Mouse (Mus musculus) stomach, embryonic 16.5 days (tissue): ENCODE measurements at regions not wholly inside any gene's neighbourhood (a gene's known extent, or its start where the extent isn't known, plus 50 kb on each side); places are given as distances from the start of the nearest gene placed in this dataset.

ENCODE experiments used
- ATAC-seq: fragments of 200-750 bp; cut with Nextera tagmentation; 2 replicates; pipeline ENCODE4 v1.8.0; 2017; ENCODE audit warnings: moderate number of reproducible peaks, moderate TSS enrichment; ENCODE audit not compliant: insufficient read depth, low FRiP score
- H3K27ac ChIP-seq: fragments of 300-500 bp; sonication (generic); 2 replicates; pipeline ENCODE4 v1.5.1; 2014; ENCODE audit warnings: low read length
- H3K27me3 ChIP-seq: fragments of 300-500 bp; sonication (generic); 2 replicates; pipeline ENCODE4 v1.6.1; 2014; ENCODE audit warnings: low read length, control low read depth, mixed read lengths; ENCODE audit not compliant: control insufficient read depth, insufficient read depth
- H3K36me3 ChIP-seq: fragments of 300-500 bp; sonication (generic); 2 replicates; pipeline ENCODE4 v1.6.1; 2014; ENCODE audit warnings: low read length; ENCODE audit not compliant: control insufficient read depth, insufficient read depth
- H3K4me1 ChIP-seq: fragments of 300-500 bp; sonication (generic); 2 replicates; pipeline ENCODE4 v1.6.1; 2014; ENCODE audit warnings: low read length, control low read depth, mixed read lengths; ENCODE audit not compliant: control insufficient read depth, insufficient read depth
- H3K4me2 ChIP-seq: fragments of 300-500 bp; sonication (generic); 2 replicates; pipeline ENCODE4 v1.6.1; 2014; ENCODE audit warnings: low read depth, low read length, mixed read lengths
- H3K4me3 ChIP-seq: fragments of 300-500 bp; sonication (generic); replicated peaks from 2 replicates; pipeline ENCODE4 v1.5.1; 2014; ENCODE audit warnings: mild to moderate bottlenecking, low read length
- H3K9ac ChIP-seq: fragments of 300-500 bp; sonication (generic); 2 replicates; pipeline ENCODE4 v1.6.1; 2014; ENCODE audit warnings: low read length
- H3K9me3 ChIP-seq: fragments of 300-500 bp; sonication (generic); replicated peaks from 2 replicates; pipeline ENCODE4 v1.6.1; 2016; ENCODE audit warnings: low read length, control low read depth; ENCODE audit not compliant: control insufficient read depth
- WGBS: fragments of 180-500 bp; shearing (Covaris S2); extraction: QIAGEN DNeasy Blood & Tissue Kit; methylation state at CpG from one replicate; pipeline ENCODE4 v1.1.7; 2014; 5-methylcytosine and 5-hydroxymethylcytosine counted together

DNA sequence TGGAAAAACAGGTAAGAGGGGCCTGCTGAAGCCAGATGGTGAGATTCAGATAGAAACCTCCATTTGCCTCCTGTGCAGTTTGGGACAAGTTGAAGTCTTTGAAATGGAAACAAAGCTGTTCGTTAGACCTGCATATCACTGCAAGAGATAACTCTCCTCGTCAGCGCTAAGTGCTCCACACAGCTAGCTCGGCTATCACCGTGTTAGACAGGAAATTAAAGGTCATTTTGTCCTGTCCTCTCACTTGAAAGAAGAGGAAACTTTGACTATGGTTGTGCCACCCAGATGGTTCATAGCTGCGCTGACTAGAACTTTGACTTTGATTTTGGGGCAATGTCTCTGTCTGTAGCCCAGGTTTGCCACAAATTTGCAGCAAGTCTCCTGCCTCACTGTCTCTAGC is 198.5 kb upstream of the Bcl6 start:
- H3K4me2 ChIP-seq, result no peak overlapping the region
- H3K9me3 ChIP-seq, result no peaks in the 10 kb centered on the region
- ATAC-seq, result no peak
- no peaks in the 10 kb centered on the region for H3K36me3 ChIP-seq
- H3K9ac ChIP-seq, result no peak overlapping the region
- no peak overlapping the region for H3K4me3 ChIP-seq
- no peaks in the 10 kb centered on the region for H3K27me3 ChIP-seq
- no peak overlapping the region for H3K27ac ChIP-seq
- WGBS, result 70% methylated on average over 6 of the region's 6 CpGs
- H3K4me1 ChIP-seq, result no peaks in the 10 kb centered on the region

- Histone ChIP-seq H3K4me3 (no peak overlapping the region), H3K9me3 (no peaks in the 10 kb centered on the region), H3K27ac (no peak overlapping the region), H3K4me1 (no peaks in the 10 kb centered on the region), H3K9ac (no peak overlapping the region), H3K36me3 (no peaks in the 10 kb centered on the region), H3K27me3 (no peaks in the 10 kb centered on the region), H3K4me2 (no peak overlapping the region)
- ATAC-seq, result no peak
- 67% methylated on average over 6 of the region's 6 CpGs for WGBS
Measured at GRCm38 (mm10) chr16:24185989-24186388, 197.3 kb upstream of the Bcl6 start.

- Histone ChIP-seq H3K36me3 (no peaks in the 10 kb centered on the region), H3K27me3 (no peaks in the 10 kb centered on the region), H3K4me2 (no peak overlapping the region), H3K4me1 (no peaks in the 10 kb centered on the region), H3K27ac (no peak overlapping the region), H3K9ac (no peak overlapping the region), H3K4me3 (no peak overlapping the region), H3K9me3 (no peaks in the 10 kb centered on the region)
- no peak for ATAC-seq
- 70% methylated on average over 4 of the region's 4 CpGs for WGBS
Measured at GRCm38 (mm10) chr16:24184846-24185245, 196.2 kb upstream of the Bcl6 start.

DNA sequence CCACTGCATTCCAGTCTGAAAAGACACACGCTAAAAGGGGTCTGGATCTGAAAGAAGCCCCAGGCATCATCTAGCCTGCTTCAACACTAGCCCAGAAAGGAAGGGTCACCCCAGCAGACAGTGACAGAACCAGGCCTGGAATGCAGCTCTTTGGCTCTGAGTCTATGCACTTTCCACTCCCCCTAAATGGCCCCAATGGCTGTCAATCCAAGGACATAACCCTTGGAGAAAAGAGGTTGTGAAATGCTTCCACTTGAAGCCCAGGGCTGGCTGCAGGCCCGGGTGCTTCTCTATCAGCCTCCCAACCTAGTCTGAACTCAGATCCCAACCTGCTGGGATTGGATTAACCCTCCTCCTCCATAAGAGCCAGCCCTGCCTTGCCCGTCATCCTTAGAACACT is 194.6 kb upstream of the Bcl6 start:
- Histone ChIP-seq H3K4me2 (no peak overlapping the region), H3K4me3 (no peak overlapping the region), H3K27ac (no peak overlapping the region), H3K36me3 (no peaks in the 10 kb centered on the region), H3K27me3 (no peaks in the 10 kb centered on the region), H3K9ac (no peak overlapping the region), H3K4me1 (no peaks in the 10 kb centered on the region), H3K9me3 (no peaks in the 10 kb centered on the region)
- 72% methylated on average over 3 of the region's 3 CpGs for WGBS
- no peak for ATAC-seq

GRCm38 (mm10) chr16:24181388-24181787 is 192.7 kb upstream of the Bcl6 start:
- Histone ChIP-seq H3K36me3 (no peaks in the 10 kb centered on the region), H3K27me3 (no peaks in the 10 kb centered on the region), H3K4me3 (no peak overlapping the region), H3K9me3 (no peaks in the 10 kb centered on the region), H3K9ac (no peak overlapping the region), H3K27ac (no peak overlapping the region), H3K4me1 (no peaks in the 10 kb centered on the region), H3K4me2 (no peak overlapping the region)
- no peak for ATAC-seq
- 88% methylated on average over 3 of the region's 3 CpGs for WGBS

DNA sequence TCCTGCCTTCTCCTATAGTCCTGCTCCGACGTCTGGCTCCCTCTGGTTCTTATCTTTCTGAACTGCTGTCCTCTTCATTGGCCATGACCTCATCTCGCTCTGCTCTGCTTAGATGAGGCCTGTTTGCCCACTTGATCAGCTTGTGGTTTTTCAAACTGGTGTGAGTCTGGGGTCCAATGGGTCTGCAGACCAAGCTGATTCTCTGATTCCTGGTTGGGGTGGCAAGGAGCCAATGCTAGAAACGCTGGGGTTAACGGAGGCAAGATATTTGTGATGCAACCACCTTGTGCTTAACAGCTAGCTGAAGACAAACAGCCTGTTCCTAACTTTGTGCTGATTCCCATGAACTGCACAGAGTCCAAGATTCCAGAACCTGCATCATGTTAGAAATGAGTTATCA is 192.0 kb upstream of the Bcl6 start:
- no peak overlapping the region for H3K4me3 ChIP-seq
- H3K36me3 ChIP-seq, result no peaks in the 10 kb centered on the region
- no peak for ATAC-seq
- no peaks in the 10 kb centered on the region for H3K27me3 ChIP-seq
- H3K9me3 ChIP-seq, result no peaks in the 10 kb centered on the region
- 75% methylated on average over 5 of the region's 5 CpGs for WGBS
- H3K27ac ChIP-seq, result no peak overlapping the region
- no peak overlapping the region for H3K9ac ChIP-seq
- H3K4me2 ChIP-seq, result no peak overlapping the region
- no peaks in the 10 kb centered on the region for H3K4me1 ChIP-seq

GRCm38 (mm10) chr16:24177564-24177963 is 188.9 kb upstream of the Bcl6 start:
- Histone ChIP-seq H3K9me3 (no peaks in the 10 kb centered on the region), H3K27ac (no peak overlapping the region), H3K4me2 (no peak overlapping the region), H3K4me3 (no peak overlapping the region), H3K4me1 (no peaks in the 10 kb centered on the region), H3K27me3 (no peaks in the 10 kb centered on the region), H3K36me3 (no peaks in the 10 kb centered on the region), H3K9ac (no peak overlapping the region)
- no peak for ATAC-seq
- 71% methylated on average over 2 of the region's 2 CpGs for WGBS

- H3K4me1 ChIP-seq, result no peaks in the 10 kb centered on the region
- H3K9ac ChIP-seq, result no peak overlapping the region
- no peaks in the 10 kb centered on the region for H3K9me3 ChIP-seq
- no peaks in the 10 kb centered on the region for H3K36me3 ChIP-seq
- H3K4me2 ChIP-seq, result no peak overlapping the region
- no peak overlapping the region for H3K27ac ChIP-seq
- H3K27me3 ChIP-seq, result no peaks in the 10 kb centered on the region
- no peak overlapping the region for H3K4me3 ChIP-seq
- WGBS, result 67% methylated on average over 7 of the region's 7 CpGs
- ATAC-seq, result no peak
Measured at GRCm38 (mm10) chr16:24177131-24177530, 188.5 kb upstream of the Bcl6 start.

DNA sequence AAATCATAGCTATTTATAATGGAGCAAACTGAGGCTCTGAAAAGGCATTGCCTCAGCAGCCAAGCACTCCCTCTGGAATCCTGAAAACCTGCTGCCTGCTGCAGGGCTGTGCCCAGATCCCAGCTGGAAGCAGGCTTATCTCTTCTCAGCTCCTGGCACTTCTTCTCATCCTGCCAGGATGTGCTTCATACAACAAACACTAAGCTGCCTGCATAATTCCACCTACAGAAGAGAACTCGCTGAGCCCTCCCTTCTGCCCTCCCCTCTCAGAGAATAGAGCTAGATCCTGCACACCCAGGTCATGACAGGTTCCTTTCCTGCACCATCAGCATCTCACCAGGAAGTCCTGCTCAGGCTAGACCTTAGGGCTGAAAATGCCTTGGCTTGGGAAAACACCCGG is 187.4 kb upstream of the Bcl6 start:
- H3K36me3 ChIP-seq, result no peaks in the 10 kb centered on the region
- no peak overlapping the region for H3K27ac ChIP-seq
- 51% methylated on average over 2 of the region's 2 CpGs for WGBS
- H3K4me2 ChIP-seq, result no peak overlapping the region
- no peak for ATAC-seq
- H3K9ac ChIP-seq, result no peak overlapping the region
- H3K4me1 ChIP-seq, result no peaks in the 10 kb centered on the region
- no peak overlapping the region for H3K4me3 ChIP-seq
- H3K9me3 ChIP-seq, result no peaks in the 10 kb centered on the region
- H3K27me3 ChIP-seq, result no peaks in the 10 kb centered on the region

GRCm38 (mm10) chr16:24175235-24175760 is 186.6 kb upstream of the Bcl6 start:
- H3K27ac ChIP-seq, result no peak overlapping the region
- H3K4me3 ChIP-seq, result no peak overlapping the region
- no peak for ATAC-seq
- no peak overlapping the region for H3K9ac ChIP-seq
- H3K36me3 ChIP-seq, result no peaks in the 10 kb centered on the region
- H3K27me3 ChIP-seq, result no peaks in the 10 kb centered on the region
- WGBS, result 72% methylated on average over 9 of the region's 9 CpGs
- H3K4me1 ChIP-seq, result no peaks in the 10 kb centered on the region
- no peaks in the 10 kb centered on the region for H3K9me3 ChIP-seq
- no peak overlapping the region for H3K4me2 ChIP-seq
